Mouse (Mus musculus): Measurements from ENCODE around the gene Npy4r.

DNA sequence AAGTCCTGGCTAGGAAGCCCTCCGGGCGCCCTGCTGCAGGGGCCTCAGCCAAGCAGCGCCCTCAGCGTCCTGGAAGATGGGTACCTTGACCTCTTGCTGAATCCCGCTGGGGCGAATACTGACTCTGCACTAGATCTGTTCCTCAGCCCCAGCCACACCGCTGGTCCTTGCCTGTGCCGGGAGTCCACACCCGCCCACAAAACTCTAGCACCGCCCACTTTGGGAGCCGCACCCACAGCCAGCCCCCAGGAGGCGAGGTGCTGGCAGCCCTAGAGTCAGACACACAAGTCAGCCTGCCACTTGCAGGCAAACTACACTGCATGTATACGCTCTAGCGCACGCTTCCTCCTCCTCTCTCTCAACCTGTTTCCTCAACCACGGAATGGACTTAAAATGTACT lies at the start of gene Npy4r:
- TF ChIP-seq CTCF (IDR thresholded peaks at IDR 0.05; ENCODE audit: extremely low read depth, insufficient read length, insufficient replicate concordance, low read depth, low read length): no peak
- no peak for TF ChIP-seq POLR2A (IDR thresholded peaks at IDR 0.05; ENCODE audit: low read depth, low read length)
